Mouse (Mus musculus) cerebellum, adult 2 months (tissue): ENCODE data around the gene Cldn1.

ENCODE experiments used
- CTCF ChIP-seq: fragments of 200-500 bp; IDR thresholded peaks from 2 replicates; pipeline ENCODE4 v1.5.1; 2011; ENCODE audit warnings: low read depth, mild to moderate bottlenecking, control low read depth, low read length, moderate library complexity, borderline replicate concordance; ENCODE audit not compliant: insufficient read depth
- POLR2A ChIP-seq: fragments of 200-500 bp; IDR thresholded peaks from 2 replicates; pipeline ENCODE4 v1.6.1; 2011; ENCODE audit warnings: low read length, control low read depth, borderline replicate concordance; ENCODE audit not compliant: insufficient read depth

DNA sequence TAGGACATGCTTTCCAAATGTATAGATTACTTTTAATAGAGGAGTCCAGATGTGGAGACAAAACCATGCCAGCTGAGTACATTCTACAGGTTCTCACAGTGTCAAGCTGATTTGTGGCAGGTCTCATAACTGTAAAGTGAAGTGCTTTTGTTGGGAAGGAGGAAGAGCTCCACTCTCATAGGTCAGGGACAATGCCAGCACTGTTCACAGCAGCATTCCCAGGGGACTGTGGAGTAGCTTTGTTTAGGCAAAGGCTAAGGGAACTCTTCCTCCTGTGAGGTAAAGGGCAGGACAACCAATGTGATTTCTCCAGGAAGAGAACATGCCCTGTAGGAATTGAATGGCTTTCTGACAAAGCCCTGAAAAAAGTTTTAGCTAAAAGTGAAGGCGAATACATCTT is 1.5 kb downstream of the Cldn1 start:
- TF ChIP-seq CTCF (no peak), POLR2A (no peak)
